Mouse (Mus musculus): ENCODE measurements around the gene Gnat3. TPM values are rescaled to one million over a fixed set of nuclear protein-coding genes. Genes with fewer than 3 reads are reported as not detected.
"Not testable (repeated sequence)": the region's sequence is repeated elsewhere in the genome, so short reads cannot be mapped to it uniquely, and the experiment has no call there.

The Gnat3 gene
- total RNA-seq (2021) = under 1 TPM; 0.26 to 0.59 TPM
- long read RNA-seq, experiment 1, partial matches to known transcripts = 1 of 1 reads
- long read RNA-seq, experiment 1, other reads (novel, unspliced or antisense) = 0 of 1 reads
- long read RNA-seq, experiment 2 = 0 reads

- DNase-seq = no peak
- intact Hi-C loops (cut with DNase I) = no loop called here
These were observed at the start of gene Gnat3 for GRCm38 (mm10) chr5:17962249-17962648. Gnat3 (plus strand) TSS chr5:17962549.

- peak; percentile 37 to 40 for DNase-seq
- intact Hi-C loops (cut with DNase I) = no loop called here
These were observed 43.4 kb upstream of the Gnat3 start for GRCm38 (mm10) chr5:17918966-17919365.

- DNase-seq = peak in 1 of 2 experiments; percentile 18
- intact Hi-C loops (cut with DNase I) = no loop called here
These were observed 38.7 kb upstream of the Gnat3 start for GRCm38 (mm10) chr5:17923648-17924047.

- intact Hi-C loops (cut with DNase I) = no loop called here
- DNase-seq = peak; percentile 28 to 55
These were observed 38.2 kb upstream of the Gnat3 start for GRCm38 (mm10) chr5:17924085-17924518.

GRCm38 (mm10) chr5:17928471-17928870, 33.9 kb upstream of the Gnat3 start:
- intact Hi-C loops (cut with DNase I) = loop anchor here (5.0 kb wide), 2 partner anchors 64 to 114 kb away; no protein-coding TSS in a partner anchor
- DNase-seq = no peak

GRCm38 (mm10) chr5:17929006-17929567, 33.3 kb upstream of the Gnat3 start:
- DNase-seq = no peak
- intact Hi-C loops (cut with DNase I) = loop anchor here (5.0 kb wide), 2 partner anchors 63 to 113 kb away; no protein-coding TSS in a partner anchor

- intact Hi-C loops (cut with DNase I); DNase-seq: not testable (repeated sequence)
These were observed 30.8 kb upstream of the Gnat3 start for GRCm38 (mm10) chr5:17931588-17931987.

GRCm38 (mm10) chr5:17934501-17934900, 27.8 kb upstream of the Gnat3 start:
- no peak for DNase-seq
- intact Hi-C loops (cut with DNase I) = no loop called here

GRCm38 (mm10) chr5:17938170-17938939, 24.0 kb upstream of the Gnat3 start:
- intact Hi-C loops (cut with DNase I) = no loop called here
- no peak for DNase-seq

- DNase-seq = no peak
- intact Hi-C loops (cut with DNase I) = no loop called here
These were observed 5.9 kb upstream of the Gnat3 start for GRCm38 (mm10) chr5:17956468-17956867.

GRCm38 (mm10) chr5:17969704-17970390, 7.5 kb downstream of the Gnat3 start:
- no peak for DNase-seq
- intact Hi-C loops (cut with DNase I) = no loop called here

- no peak for DNase-seq
- intact Hi-C loops (cut with DNase I) = no loop called here
These were observed 8.0 kb downstream of the Gnat3 start for GRCm38 (mm10) chr5:17970391-17970730.

GRCm38 (mm10) chr5:17980501-17981121, 18.3 kb downstream of the Gnat3 start:
- DNase-seq = no peak
- intact Hi-C loops (cut with DNase I) = loop anchor here (5.0 kb wide), 2 partner anchors 38 to 93 kb away; partner anchors contain the start of gene Cd36

GRCm38 (mm10) chr5:17982770-17983169, 20.4 kb downstream of the Gnat3 start:
- intact Hi-C loops (cut with DNase I) = loop anchor here (5.0 kb wide), 2 partner anchors 40 to 95 kb away; partner anchors contain the start of gene Cd36
- DNase-seq = no peak

- intact Hi-C loops (cut with DNase I) = loop anchor here (5.0 kb wide), 2 partner anchors 42 to 97 kb away; partner anchors contain the start of gene Cd36
These were observed 22.2 kb downstream of the Gnat3 start for GRCm38 (mm10) chr5:17984522-17984921.

GRCm38 (mm10) chr5:17986611-17987010, 24.3 kb downstream of the Gnat3 start:
- intact Hi-C loops (cut with DNase I) = no loop called here
- DNase-seq = no peak

More at GRCm38 (mm10) chr5:17984522-17984921, 22.2 kb downstream of the Gnat3 start:
- no peak for DNase-seq

GRCm38 (mm10) chr5:17990618-17991017, 28.3 kb downstream of the Gnat3 start:
- DNase-seq = peak in 1 of 2 experiments; percentile 22
- intact Hi-C loops (cut with DNase I) = loop anchor here (5.0 kb wide), 1 partner anchor 63 kb away; no protein-coding TSS in a partner anchor

- intact Hi-C loops (cut with DNase I) = no loop called here
- no peak for DNase-seq
These were observed 37.2 kb downstream of the Gnat3 start for GRCm38 (mm10) chr5:17999570-17999969.

GRCm38 (mm10) chr5:18000185-18000584, 37.8 kb downstream of the Gnat3 start:
- no peak for DNase-seq
- intact Hi-C loops (cut with DNase I) = loop anchor here (5.0 to 10.0 kb wide), 2 partner anchors 115 to 183 kb away; partner anchors contain the start of gene Cd36

- peak in 1 of 2 experiments; percentile 22 for DNase-seq
- intact Hi-C loops (cut with DNase I) = loop anchor here (5.0 to 10.0 kb wide), 2 partner anchors 117 to 184 kb away; partner anchors contain the start of gene Cd36
These were observed 39.3 kb downstream of the Gnat3 start for GRCm38 (mm10) chr5:18001646-18002045.

All from heart, postnatal 14 days (tissue).